Mouse (Mus musculus) forebrain, embryonic 12.5 days (tissue): ENCODE data around the gene Prr36. TPM values are rescaled to one million over a fixed set of nuclear protein-coding genes. Genes with fewer than 3 reads are reported as not detected.

Source experiments
- polyA plus RNA-seq: library from polyadenylated mRNA; unstranded; fragments of >200 nt; fragmentation: Nextera tagmentation; extraction: Ambion mirVana; gene quantifications from 2 replicates; pipeline ENCODE4 v1.2.1, GENCODE M21; 2016

Gene Prr36
- polyA plus RNA-seq, 1 experiment from 2014 or later = 39.9 TPM

Other genes starting within 250 kb of the Prr36 start
- not detected in 2 replicates for gene Cd209f, start 111.6 kb downstream of the Prr36 start, polyA plus RNA-seq
- not detected in 2 replicates for gene Cd209g, start 83.4 kb downstream of the Prr36 start, polyA plus RNA-seq
- gene Evi5l, start 50.9 kb downstream of the Prr36 start, polyA plus RNA-seq = 46.9 and 55.5 TPM in 2 replicates
- gene Lrrc8e, start 9.4 kb upstream of the Prr36 start, polyA plus RNA-seq = 0.13 TPM in 2 replicates
- gene Map2k7, start 21.3 kb upstream of the Prr36 start, polyA plus RNA-seq = 36.8 TPM in 2 replicates
- gene Gm49320, start 21.4 kb upstream of the Prr36 start, polyA plus RNA-seq = 1.3 and 1.8 TPM in 2 replicates
- gene Tgfbr3l, start 30.8 kb upstream of the Prr36 start, polyA plus RNA-seq = 3.7 and 4.5 TPM in 2 replicates
- 63.2 and 67.2 TPM in 2 replicates for gene Snapc2, start 35.6 kb upstream of the Prr36 start, polyA plus RNA-seq
- 189 and 199 TPM in 2 replicates for gene Ctxn1, start 41.8 kb upstream of the Prr36 start, polyA plus RNA-seq
- gene Timm44, start 58.5 kb upstream of the Prr36 start, polyA plus RNA-seq = 54.1 and 55.6 TPM in 2 replicates
- 20.9 and 24.1 TPM in 2 replicates for gene Ccl25, start 107.8 kb upstream of the Prr36 start, polyA plus RNA-seq
- 309 and 310 TPM in 2 replicates for gene Elavl1, start 108.0 kb upstream of the Prr36 start, polyA plus RNA-seq